In the genomic region with DNA sequence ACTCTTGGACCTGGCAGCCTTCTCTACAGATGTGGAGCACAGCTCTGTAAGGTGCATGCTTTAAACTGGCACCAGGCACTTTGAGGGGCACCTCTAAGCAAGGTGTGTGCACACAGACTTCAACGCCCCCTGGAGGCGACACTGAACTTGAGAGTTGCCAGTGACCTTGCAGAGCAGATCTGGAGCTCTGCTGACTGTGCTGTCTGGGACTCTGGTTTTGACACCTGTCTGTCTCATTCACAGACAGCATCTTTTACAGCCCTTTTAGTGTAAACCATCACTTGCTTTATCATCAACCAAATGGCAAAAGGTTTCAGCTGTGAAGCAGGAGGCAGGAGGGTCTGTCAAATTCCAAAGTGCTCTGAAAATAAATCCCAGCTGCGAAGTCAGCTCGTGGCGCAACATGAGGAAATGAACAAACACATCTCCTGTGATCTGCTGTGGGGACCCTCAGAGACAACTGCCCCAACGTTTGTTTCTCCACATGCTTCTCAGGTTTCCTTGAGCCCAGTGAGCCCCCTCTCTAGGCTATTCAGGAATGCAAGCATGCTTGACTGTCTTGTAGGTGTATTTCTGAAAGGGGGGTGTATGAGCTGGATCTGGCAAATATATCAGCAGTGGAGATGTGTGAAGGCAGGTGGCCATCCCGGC, we compare ENCODE assay signal across 9 mouse cellular contexts.
DNase-seq lines count a peak whose midpoint lies in the region; ATAC-seq and TF ChIP-seq lines count a peak whose summit lies in the region.
"Had no signal": no experiment of that assay in that cellular context is flagged by ENCODE, and none has a peak within 500 bp of the region (broad histone marks: within the 10 kb centered on the region; RNA-seq: fewer than 3 reads in every experiment).

No protein-coding gene starts in this region.

- H3K9ac ChIP-seq in liver, embryonic 14.5 days (replicated peaks) = no peak overlapping the region
- no peak overlapping the region for H3K9ac ChIP-seq in liver, embryonic 11.5 days (ENCODE audit: low read depth, low read length)
- no peak overlapping the region for H3K9ac ChIP-seq in embryonic facial prominence, embryonic 14.5 days (ENCODE audit: low read depth, low read length)
- H3K9ac ChIP-seq in stomach, postnatal 0 days (ENCODE audit: low read length) = no peak overlapping the region
- H3K9ac ChIP-seq: neural tube, embryonic 13.5 days had no signal

- H3K27ac ChIP-seq in liver, embryonic 14.5 days = no peak overlapping the region
- H3K27ac ChIP-seq in liver, embryonic 11.5 days (ENCODE audit: low read depth, low read length) = no peak overlapping the region
- H3K27ac ChIP-seq in embryonic facial prominence, embryonic 14.5 days (replicated peaks; ENCODE audit: low read depth, low read length) = no peak overlapping the region
- no peak overlapping the region for H3K27ac ChIP-seq in stomach, postnatal 0 days (replicated peaks)
- H3K27ac ChIP-seq: neural tube, embryonic 13.5 days had no signal

- TF ChIP-seq EP300 in liver, embryonic 14.5 days (IDR thresholded peaks at IDR 0.05; ENCODE audit: low read depth) = no peak
- no peak for TF ChIP-seq EP300 in stomach, postnatal 0 days (optimal IDR thresholded peaks at IDR 0.05)

- H3K27me3 ChIP-seq in liver, embryonic 14.5 days (ENCODE audit: control insufficient read depth, insufficient read depth, low read length) = no peaks in the 10 kb centered on the region
- H3K27me3 ChIP-seq in liver, embryonic 11.5 days (replicated peaks; ENCODE audit: control insufficient read depth, insufficient read depth, low read length) = no peaks in the 10 kb centered on the region
- no peaks in the 10 kb centered on the region for H3K27me3 ChIP-seq in embryonic facial prominence, embryonic 14.5 days (replicated peaks; ENCODE audit: control insufficient read depth, insufficient read depth, low read length)
- H3K27me3 ChIP-seq in stomach, postnatal 0 days (ENCODE audit: control insufficient read depth, insufficient read depth, low read length) = no peaks in the 10 kb centered on the region
- H3K27me3 ChIP-seq: neural tube, embryonic 13.5 days had no signal

- WGBS in liver, embryonic 14.5 days (ENCODE audit: insufficient replicate concordance) = 42% methylated on average over 7 of the region's 7 CpGs
- 56% methylated on average over 7 of the region's 7 CpGs for WGBS in liver, embryonic 11.5 days
- 45% methylated on average over 7 of the region's 7 CpGs for WGBS in embryonic facial prominence, embryonic 14.5 days
- 51% methylated on average over 7 of the region's 7 CpGs for WGBS in stomach, postnatal 0 days

- H3K4me1 ChIP-seq in liver, embryonic 14.5 days (replicated peaks; ENCODE audit: control insufficient read depth in 2 of 2, insufficient read depth in 2 of 2, low read length in 1 of 2) = no peaks in the 10 kb centered on the region
- H3K4me1 ChIP-seq in liver, embryonic 11.5 days (replicated peaks; ENCODE audit: control insufficient read depth, insufficient read depth, low read length) = no peaks in the 10 kb centered on the region
- H3K4me1 ChIP-seq in embryonic facial prominence, embryonic 14.5 days (ENCODE audit: control insufficient read depth, insufficient read depth, low read length) = peaks cover 9% of the 10 kb centered on the region
- no peaks in the 10 kb centered on the region for H3K4me1 ChIP-seq in stomach, postnatal 0 days (replicated peaks; ENCODE audit: control insufficient read depth, insufficient read depth)
- H3K4me1 ChIP-seq: neural tube, embryonic 13.5 days had no signal

- no peak overlapping the region for H3K4me2 ChIP-seq in liver, embryonic 14.5 days (ENCODE audit: low read depth)
- H3K4me2 ChIP-seq in liver, embryonic 11.5 days = no peak overlapping the region
- no peak overlapping the region for H3K4me2 ChIP-seq in embryonic facial prominence, embryonic 14.5 days (ENCODE audit: low read depth, low read length)
- H3K4me2 ChIP-seq in stomach, postnatal 0 days (replicated peaks; ENCODE audit: low read depth) = no peak overlapping the region
- H3K4me2 ChIP-seq: neural tube, embryonic 13.5 days had no signal

- H3K36me3 ChIP-seq in liver, embryonic 14.5 days (replicated peaks; ENCODE audit: control insufficient read depth, insufficient read depth, low read depth) = no peaks in the 10 kb centered on the region
- no peaks in the 10 kb centered on the region for H3K36me3 ChIP-seq in liver, embryonic 11.5 days (ENCODE audit: control insufficient read depth, insufficient read depth, low read length)
- H3K36me3 ChIP-seq in embryonic facial prominence, embryonic 14.5 days (ENCODE audit: control insufficient read depth, insufficient read depth, low read length) = no peaks in the 10 kb centered on the region
- H3K36me3 ChIP-seq in stomach, postnatal 0 days (ENCODE audit: control insufficient read depth, insufficient read depth, low read length) = no peaks in the 10 kb centered on the region

- H3K4me3 ChIP-seq in liver, embryonic 14.5 days (ENCODE audit: insufficient read depth in 1 of 2, low read depth in 2 of 2, low read length in 2 of 2) = no peak overlapping the region
- no peak overlapping the region for H3K4me3 ChIP-seq in liver, embryonic 11.5 days (ENCODE audit: low read depth, low read length)
- no peak overlapping the region for H3K4me3 ChIP-seq in embryonic facial prominence, embryonic 14.5 days (ENCODE audit: low read depth, low read length)
- H3K4me3 ChIP-seq in stomach, postnatal 0 days (ENCODE audit: low read depth, low read length) = no peak overlapping the region
- H3K4me3 ChIP-seq: neural tube, embryonic 13.5 days had no signal

- no peak for ATAC-seq in liver, embryonic 14.5 days (ENCODE audit: insufficient read depth)
- ATAC-seq in liver, embryonic 11.5 days (replicated peaks; ENCODE audit: low FRiP score) = no peak
- 0 out of 2 replicates have a peak, but pooled peaks have one; percentile 26 for ATAC-seq in embryonic facial prominence, embryonic 14.5 days (ENCODE audit: low read depth)
- no peak for ATAC-seq in stomach, postnatal 0 days (ENCODE audit: low FRiP score, low TSS enrichment)

- no peaks in the 10 kb centered on the region for H3K9me3 ChIP-seq in liver, embryonic 14.5 days (ENCODE audit: control insufficient read depth, low read length)
- H3K9me3 ChIP-seq in liver, embryonic 11.5 days (ENCODE audit: control insufficient read depth, low read length) = no peaks in the 10 kb centered on the region
- no peaks in the 10 kb centered on the region for H3K9me3 ChIP-seq in embryonic facial prominence, embryonic 14.5 days (ENCODE audit: control insufficient read depth, low read length)
- H3K9me3 ChIP-seq in stomach, postnatal 0 days (ENCODE audit: control insufficient read depth, low read length) = no peaks in the 10 kb centered on the region
- H3K9me3 ChIP-seq: neural tube, embryonic 13.5 days had no signal

- peak; percentile 30 for DNase-seq in adrenal gland, postnatal 25 days
- no peak for DNase-seq in adrenal gland, adult 18-20 months (ENCODE audit: low spot score in 2 of 2)
- DNase-seq in liver, embryonic 14.5 days (ENCODE audit: low read depth in 3 of 3, low spot score in 3 of 3) = no peak
- no peak for DNase-seq in liver, embryonic 11.5 days (ENCODE audit: low spot score)
- peak; percentile 39 for DNase-seq in embryonic facial prominence, embryonic 14.5 days (ENCODE audit: low spot score)
- peak; percentile 19 for DNase-seq in stomach, postnatal 0 days (ENCODE audit: low spot score)
- no peak for DNase-seq in frontal cortex, postnatal 10 days (ENCODE audit: low spot score in 2 of 2)
- DNase-seq in layer of hippocampus, adult 11-12 months (ENCODE audit: low spot score) = no peak

- TF ChIP-seq CTCF in liver, embryonic 14.5 days (IDR thresholded peaks at IDR 0.05; ENCODE audit: low read depth) = peak; percentile 38
- TF ChIP-seq CTCF in stomach, postnatal 0 days (IDR thresholded peaks at IDR 0.05; ENCODE audit: low read depth) = peak; percentile 47; the same call in 1 of the 2 replicates

Comparison
In these comparisons a context has a peak if more than half of its experiments do, and no peak if none do; other contexts are left out.
1. DNase-seq: peak in adrenal gland, postnatal 25 days (single experiment), embryonic facial prominence, embryonic 14.5 days (single experiment) and stomach, postnatal 0 days (single experiment); none in adrenal gland, adult 18-20 months (0 of 2), liver, embryonic 14.5 days (0 of 3), liver, embryonic 11.5 days (single experiment), frontal cortex, postnatal 10 days (0 of 2) and layer of hippocampus, adult 11-12 months (single experiment).